Mouse (Mus musculus) brain, embryonic 14.5 days (tissue): ENCODE results near the gene Nek3.

Experiments used
- CTCF ChIP-seq: fragments of 200-500 bp; IDR thresholded peaks from 2 replicates; pipeline ENCODE4 v1.5.1; 2012; ENCODE audit warnings: inconsistent platforms, mild to moderate bottlenecking, moderate library complexity, borderline replicate concordance; ENCODE audit not compliant: insufficient read depth, insufficient read length; ENCODE audit errors: extremely low read depth
- POLR2A ChIP-seq: fragments of 200-500 bp; IDR thresholded peaks from 2 replicates; pipeline ENCODE4 v1.6.1; 2012; ENCODE audit warnings: mild to moderate bottlenecking, inconsistent platforms, borderline replicate concordance; ENCODE audit not compliant: poor library complexity, insufficient read depth, insufficient read length, severe bottlenecking; ENCODE audit errors: extremely low read depth

DNA sequence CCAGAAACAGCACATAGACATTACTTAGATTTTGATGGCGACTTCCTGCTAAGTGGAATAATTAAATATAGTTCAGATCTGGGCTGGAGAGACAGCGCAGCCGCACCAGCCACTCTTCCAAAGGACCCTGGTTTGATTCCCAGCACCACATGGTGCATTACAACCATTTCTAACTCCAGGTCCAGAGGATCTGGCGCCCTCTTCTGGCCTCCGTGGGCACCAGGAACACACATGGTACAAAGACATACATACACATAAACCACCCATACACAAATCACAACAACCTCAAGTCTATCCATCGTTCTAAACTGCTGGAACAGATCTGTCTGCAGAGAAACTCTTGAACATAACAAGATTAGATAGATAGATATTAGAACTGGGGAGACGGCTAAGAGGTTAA is 9.7 kb upstream of the Nek3 start:
- TF ChIP-seq POLR2A (no peak), CTCF (no peak)
